Mouse (Mus musculus): ENCODE data around the gene Sult6b2. TPM values are rescaled to one million over a fixed set of nuclear protein-coding genes. Genes with fewer than 3 reads are reported as not detected.

Gene Sult6b2
- polyA plus RNA-seq, 1 experiment from 2014 or later = 0.14 TPM

DNA sequence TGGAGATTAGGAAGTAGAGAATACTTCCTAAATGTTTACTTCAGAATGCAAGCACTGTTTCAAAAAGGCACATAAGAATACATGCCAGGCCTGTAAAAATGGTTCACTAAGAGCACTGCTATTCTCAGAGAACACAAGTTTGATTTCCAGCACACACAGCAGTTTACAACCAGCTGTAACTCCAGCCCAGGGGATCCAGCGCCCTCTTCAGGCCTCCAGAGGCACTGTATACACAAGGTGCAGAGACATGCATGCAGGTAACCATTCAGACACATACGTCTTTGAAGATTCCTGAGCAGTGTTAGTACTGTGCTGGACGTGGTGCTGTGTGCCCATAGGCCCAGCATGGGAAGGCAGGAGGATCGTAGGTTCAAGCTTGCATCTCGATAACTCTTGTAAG, 30.7 kb downstream of the Sult6b2 start:
- Histone ChIP-seq H3K36me3 (ENCODE audit: control insufficient read depth, insufficient read depth) (peaks cover 69% of the 10 kb centered on the region), H3K27ac (ENCODE audit: low read length) (no peak overlapping the region), H3K9me3 (replicated peaks; ENCODE audit: control insufficient read depth, low read length) (no peaks in the 10 kb centered on the region), H3K4me2 (ENCODE audit: low read depth, low read length) (no peak overlapping the region), H3K4me1 (ENCODE audit: control insufficient read depth, low read depth, low read length) (no peaks in the 10 kb centered on the region), H3K4me3 (ENCODE audit: low read depth, low read length) (no peak overlapping the region), H3K9ac (ENCODE audit: low read depth, low read length) (no peak overlapping the region), H3K27me3 (ENCODE audit: control insufficient read depth, insufficient read depth, low read depth, low read length) (no peaks in the 10 kb centered on the region)
- ATAC-seq (ENCODE audit: low read depth) = no peak
- WGBS (ENCODE audit: insufficient replicate concordance) = 84% methylated on average over 5 of the region's 5 CpGs

DNA sequence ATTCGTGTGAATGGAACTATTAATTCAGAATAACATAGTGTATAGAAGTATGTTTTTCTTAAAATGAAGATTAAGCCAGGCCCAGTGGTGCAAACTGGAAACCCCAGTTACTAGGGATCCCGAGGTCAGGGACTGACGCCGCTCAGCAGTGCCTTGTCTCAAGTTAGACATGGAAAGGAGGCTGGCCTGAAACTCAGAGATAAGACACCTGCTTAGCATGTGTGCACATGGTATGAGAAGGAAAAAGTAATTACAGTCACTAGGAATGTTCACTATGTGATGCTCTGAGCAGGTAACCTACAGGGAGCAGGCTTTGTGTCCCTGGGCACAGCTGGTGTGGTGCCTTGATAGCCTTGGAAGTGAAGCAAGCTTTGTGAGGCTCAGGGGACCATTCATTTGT, 32.7 kb downstream of the Sult6b2 start:
- H3K4me1 ChIP-seq (ENCODE audit: control insufficient read depth, low read depth, low read length) = no peaks in the 10 kb centered on the region
- H3K27me3 ChIP-seq (ENCODE audit: control insufficient read depth, insufficient read depth, low read depth, low read length) = no peaks in the 10 kb centered on the region
- H3K9ac ChIP-seq (ENCODE audit: low read depth, low read length) = no peak overlapping the region
- no peak overlapping the region for H3K4me2 ChIP-seq (ENCODE audit: low read depth, low read length)
- H3K4me3 ChIP-seq (ENCODE audit: low read depth, low read length) = no peak overlapping the region
- H3K27ac ChIP-seq (ENCODE audit: low read length) = no peak overlapping the region
- ATAC-seq (ENCODE audit: low read depth) = 0 out of 2 replicates have a peak, but pooled peaks have one; percentile 11
- peaks cover 85% of the 10 kb centered on the region for H3K36me3 ChIP-seq (ENCODE audit: control insufficient read depth, insufficient read depth)
- 55% methylated on average over 4 of the region's 4 CpGs for WGBS (ENCODE audit: insufficient replicate concordance)
- no peaks in the 10 kb centered on the region for H3K9me3 ChIP-seq (replicated peaks; ENCODE audit: control insufficient read depth, low read length)

DNA sequence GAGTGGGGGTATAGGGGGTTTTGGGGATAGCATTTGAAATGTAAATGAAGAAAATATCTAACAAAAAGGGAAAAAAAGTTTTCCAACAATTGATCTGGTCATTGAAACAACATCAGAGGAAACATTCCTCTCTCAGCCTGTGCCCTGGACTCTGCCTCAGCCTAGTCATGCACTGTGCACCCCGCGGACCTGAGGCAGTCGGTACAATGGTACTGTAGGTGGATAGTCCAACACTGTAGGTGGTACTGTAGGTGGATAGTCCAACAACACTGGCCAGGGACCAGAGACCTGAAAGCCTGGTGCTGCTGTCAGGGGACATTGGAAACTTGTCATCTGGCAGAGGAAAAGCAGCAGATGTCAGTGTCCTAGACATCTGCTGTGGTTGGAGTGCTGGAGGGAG, 34.4 kb downstream of the Sult6b2 start:
- peak; percentile 25; the same call in 1 of the 2 replicates for ATAC-seq (ENCODE audit: low read depth)
- 97% methylated on average over 3 of the region's 3 CpGs for WGBS (ENCODE audit: insufficient replicate concordance)
- Histone ChIP-seq H3K9me3 (replicated peaks; ENCODE audit: control insufficient read depth, low read length) (no peaks in the 10 kb centered on the region), H3K4me3 (ENCODE audit: low read depth, low read length) (no peak overlapping the region), H3K27me3 (ENCODE audit: control insufficient read depth, insufficient read depth, low read depth, low read length) (no peaks in the 10 kb centered on the region), H3K9ac (ENCODE audit: low read depth, low read length) (no peak overlapping the region), H3K27ac (ENCODE audit: low read length) (no peak overlapping the region), H3K4me2 (ENCODE audit: low read depth, low read length) (no peak overlapping the region), H3K36me3 (ENCODE audit: control insufficient read depth, insufficient read depth) (peaks cover 89% of the 10 kb centered on the region), H3K4me1 (ENCODE audit: control insufficient read depth, low read depth, low read length) (no peaks in the 10 kb centered on the region)

- H3K4me1 ChIP-seq (ENCODE audit: control insufficient read depth, low read depth, low read length) = no peaks in the 10 kb centered on the region
- 90% methylated on average over 9 of the region's 9 CpGs for WGBS (ENCODE audit: insufficient replicate concordance)
- no peak for ATAC-seq (ENCODE audit: low read depth)
- H3K9ac ChIP-seq (ENCODE audit: low read depth, low read length) = no peak overlapping the region
- no peaks in the 10 kb centered on the region for H3K27me3 ChIP-seq (ENCODE audit: control insufficient read depth, insufficient read depth, low read depth, low read length)
- H3K27ac ChIP-seq (ENCODE audit: low read length) = no peak overlapping the region
- H3K4me3 ChIP-seq (ENCODE audit: low read depth, low read length) = no peak overlapping the region
- no peak overlapping the region for H3K4me2 ChIP-seq (ENCODE audit: low read depth, low read length)
- H3K9me3 ChIP-seq (replicated peaks; ENCODE audit: control insufficient read depth, low read length) = no peaks in the 10 kb centered on the region
- H3K36me3 ChIP-seq (ENCODE audit: control insufficient read depth, insufficient read depth) = peaks cover 80% of the 10 kb centered on the region
These were observed 37.0 kb downstream of the Sult6b2 start for GRCm38 (mm10) chr6:142767305-142767704.

DNA sequence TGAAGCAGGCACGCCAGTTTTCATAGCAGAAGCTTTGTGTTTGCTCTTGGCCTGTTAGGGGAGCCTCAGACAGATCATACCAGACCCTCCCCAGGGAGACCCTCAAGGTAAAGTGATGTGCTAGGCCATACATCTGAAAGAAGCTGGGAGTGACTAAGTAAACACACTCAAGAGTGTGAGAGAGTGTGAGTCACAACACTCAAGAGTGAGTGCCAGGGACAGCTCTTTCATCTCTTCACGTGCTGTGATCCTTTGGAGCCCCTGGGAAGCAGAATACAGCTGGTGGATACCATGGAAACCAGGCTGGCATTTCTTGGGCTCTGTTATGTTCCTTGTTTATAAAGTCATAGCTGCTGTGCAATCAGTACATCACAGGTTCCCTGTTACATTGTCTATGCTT, 39.4 kb downstream of the Sult6b2 start:
- no peak overlapping the region for H3K27ac ChIP-seq (ENCODE audit: low read length)
- H3K4me2 ChIP-seq (ENCODE audit: low read depth, low read length) = no peak overlapping the region
- no peaks in the 10 kb centered on the region for H3K4me1 ChIP-seq (ENCODE audit: control insufficient read depth, low read depth, low read length)
- peaks cover 78% of the 10 kb centered on the region for H3K36me3 ChIP-seq (ENCODE audit: control insufficient read depth, insufficient read depth)
- H3K4me3 ChIP-seq (ENCODE audit: low read depth, low read length) = no peak overlapping the region
- 87% methylated on average over 2 of the region's 2 CpGs for WGBS (ENCODE audit: insufficient replicate concordance)
- no peak for ATAC-seq (ENCODE audit: low read depth)
- no peaks in the 10 kb centered on the region for H3K9me3 ChIP-seq (replicated peaks; ENCODE audit: control insufficient read depth, low read length)
- no peaks in the 10 kb centered on the region for H3K27me3 ChIP-seq (ENCODE audit: control insufficient read depth, insufficient read depth, low read depth, low read length)
- no peak overlapping the region for H3K9ac ChIP-seq (ENCODE audit: low read depth, low read length)

- Histone ChIP-seq H3K9ac (ENCODE audit: low read depth, low read length) (no peak overlapping the region), H3K4me1 (ENCODE audit: control insufficient read depth, low read depth, low read length) (peaks cover 18% of the 10 kb centered on the region), H3K4me3 (ENCODE audit: low read depth, low read length) (peak overlapping the region; percentile 96; the same call in 1 of the 2 replicates), H3K27ac (ENCODE audit: low read length) (no peak overlapping the region), H3K27me3 (ENCODE audit: control insufficient read depth, insufficient read depth, low read depth, low read length) (no peaks in the 10 kb centered on the region), H3K4me2 (ENCODE audit: low read depth, low read length) (no peak overlapping the region), H3K36me3 (ENCODE audit: control insufficient read depth, insufficient read depth) (peaks cover 47% of the 10 kb centered on the region), H3K9me3 (replicated peaks; ENCODE audit: control insufficient read depth, low read length) (no peaks in the 10 kb centered on the region)
- 94% methylated on average over 2 of the region's 2 CpGs for WGBS (ENCODE audit: insufficient replicate concordance)
- no peak for ATAC-seq (ENCODE audit: low read depth)
These were observed 44.7 kb downstream of the Sult6b2 start for GRCm38 (mm10) chr6:142759633-142760032.

DNA sequence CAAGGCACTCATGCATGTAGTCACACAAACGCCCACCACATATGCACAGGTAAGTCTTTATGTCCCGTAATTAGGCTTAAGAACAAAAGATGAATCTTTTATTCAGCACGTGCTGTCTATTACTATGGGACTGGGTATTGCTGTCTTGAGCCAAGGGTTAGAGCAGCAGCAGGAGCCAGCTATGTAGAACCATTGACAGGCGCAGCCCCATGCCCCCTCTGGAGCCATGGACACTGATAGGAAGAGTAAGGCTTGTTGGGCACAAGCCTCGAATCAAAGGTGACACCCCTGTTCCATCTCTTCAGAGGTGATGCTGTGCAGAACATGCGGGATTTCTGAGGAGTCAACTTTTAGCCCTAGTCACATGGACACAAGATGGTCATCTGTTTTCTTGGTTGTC, 45.7 kb downstream of the Sult6b2 start:
- Histone ChIP-seq H3K4me1 (ENCODE audit: control insufficient read depth, low read depth, low read length) (peaks cover 18% of the 10 kb centered on the region), H3K36me3 (ENCODE audit: control insufficient read depth, insufficient read depth) (peaks cover 38% of the 10 kb centered on the region)

DNA sequence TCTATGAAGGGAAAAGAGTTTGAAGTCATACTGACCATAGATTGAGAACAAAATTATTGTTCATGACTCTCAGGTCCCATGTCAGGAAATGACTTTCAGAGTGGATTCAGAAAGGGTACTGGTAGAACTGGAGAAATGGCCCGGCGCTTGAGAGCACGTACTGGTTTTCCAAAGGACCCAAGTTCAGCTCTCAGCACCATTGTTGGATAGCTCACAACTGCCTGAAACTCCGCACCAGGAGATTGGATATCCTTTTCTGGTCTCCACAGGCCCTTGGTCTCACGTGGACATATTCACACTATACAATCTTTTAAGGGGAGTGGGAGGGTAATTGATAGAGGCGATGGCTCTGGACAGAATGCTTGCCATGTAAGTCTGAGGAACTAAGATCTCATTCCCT, 46.3 kb downstream of the Sult6b2 start:
- Histone ChIP-seq H3K9ac (ENCODE audit: low read depth, low read length) (peak overlapping the region; percentile 98), H3K27ac (ENCODE audit: low read length) (peak overlapping the region; percentile 99), H3K4me2 (ENCODE audit: low read depth, low read length) (peak overlapping the region; percentile 61), H3K36me3 (ENCODE audit: control insufficient read depth, insufficient read depth) (peaks cover 36% of the 10 kb centered on the region), H3K4me3 (ENCODE audit: low read depth, low read length) (peak overlapping the region; percentile 96), H3K9me3 (replicated peaks; ENCODE audit: control insufficient read depth, low read length) (no peaks in the 10 kb centered on the region), H3K4me1 (ENCODE audit: control insufficient read depth, low read depth, low read length) (peaks cover 18% of the 10 kb centered on the region), H3K27me3 (ENCODE audit: control insufficient read depth, insufficient read depth, low read depth, low read length) (no peaks in the 10 kb centered on the region)
- ATAC-seq (ENCODE audit: low read depth) = no peak
- 55% methylated on average over 6 of the region's 6 CpGs for WGBS (ENCODE audit: insufficient replicate concordance)

More for the DNA sequence above, 45.7 kb downstream of the Sult6b2 start:
- H3K9me3 ChIP-seq (replicated peaks; ENCODE audit: control insufficient read depth, low read length) = no peaks in the 10 kb centered on the region
- no peaks in the 10 kb centered on the region for H3K27me3 ChIP-seq (ENCODE audit: control insufficient read depth, insufficient read depth, low read depth, low read length)
- WGBS (ENCODE audit: insufficient replicate concordance) = 84% methylated on average over 6 of the region's 6 CpGs
- peak overlapping the region; percentile 96 for H3K4me3 ChIP-seq (ENCODE audit: low read depth, low read length)
- peak overlapping the region; percentile 61 for H3K4me2 ChIP-seq (ENCODE audit: low read depth, low read length)
- ATAC-seq (ENCODE audit: low read depth) = no peak
- H3K9ac ChIP-seq (ENCODE audit: low read depth, low read length) = peak overlapping the region; percentile 98
- H3K27ac ChIP-seq (ENCODE audit: low read length) = peak overlapping the region; percentile 99

- Histone ChIP-seq H3K36me3 (ENCODE audit: control insufficient read depth, insufficient read depth) (peaks cover 34% of the 10 kb centered on the region), H3K4me3 (ENCODE audit: low read depth, low read length) (peak overlapping the region; percentile 96), H3K9me3 (replicated peaks; ENCODE audit: control insufficient read depth, low read length) (no peaks in the 10 kb centered on the region), H3K27ac (ENCODE audit: low read length) (peak overlapping the region; percentile 99), H3K4me2 (ENCODE audit: low read depth, low read length) (peak overlapping the region; percentile 61), H3K4me1 (ENCODE audit: control insufficient read depth, low read depth, low read length) (peaks cover 18% of the 10 kb centered on the region), H3K9ac (ENCODE audit: low read depth, low read length) (peak overlapping the region; percentile 98), H3K27me3 (ENCODE audit: control insufficient read depth, insufficient read depth, low read depth, low read length) (no peaks in the 10 kb centered on the region)
- ATAC-seq (ENCODE audit: low read depth) = peak; percentile 78
- 3% methylated on average over 10 of the region's 10 CpGs for WGBS (ENCODE audit: insufficient replicate concordance)
These were observed 46.9 kb downstream of the Sult6b2 start for GRCm38 (mm10) chr6:142757334-142757965.

All from liver, embryonic 16.5 days (tissue).